Mouse (Mus musculus) ES-E14 (cell line): ENCODE measurements at regions not wholly inside any gene's neighbourhood (a gene's known extent, or its start where the extent isn't known, plus 50 kb on each side); places are given as distances from the start of the nearest gene placed in this dataset.

ENCODE experiments used
- CHD2 ChIP-seq: IDR thresholded peaks from 2 replicates; pipeline ENCODE4 v1.6.1; 2014; ENCODE audit warnings: mild to moderate bottlenecking, low read depth, low read length, inconsistent platforms
- MAFK ChIP-seq: IDR thresholded peaks from 2 replicates; pipeline ENCODE4 v1.6.1; 2014; ENCODE audit warnings: mild to moderate bottlenecking, low read depth, low read length, inconsistent platforms; ENCODE audit not compliant: insufficient read depth
- ZC3H11A ChIP-seq: IDR thresholded peaks from 2 replicates; pipeline ENCODE4 v1.6.1; 2012; ENCODE audit warnings: low read depth, mild to moderate bottlenecking, inconsistent platforms, low read length, borderline replicate concordance
- ZNF384 ChIP-seq: IDR thresholded peaks from 2 replicates; pipeline ENCODE4 v1.6.1; 2012; ENCODE audit warnings: low read depth, low read length, inconsistent platforms

GRCm38 (mm10) chr13:99618332-99618731 is 102.0 kb upstream of the Map1b start:
- TF ChIP-seq ZC3H11A: no peak
- no peak for TF ChIP-seq CHD2
- TF ChIP-seq MAFK: no peak
- TF ChIP-seq ZNF384: no peak
